Mouse (Mus musculus) ES-Bruce4 (cell line): ENCODE data around the gene Kif2c. TPM values are rescaled to one million over a fixed set of nuclear protein-coding genes. Genes with fewer than 3 reads are reported as not detected.

Experiments used
- H3K27ac ChIP-seq: 2 replicates; pipeline ENCODE4 v1.5.1; 2012; ENCODE audit warnings: low read length, inconsistent platforms; ENCODE audit not compliant: insufficient read depth
- H3K27me3 ChIP-seq: 2 replicates; pipeline ENCODE4 v1.6.1; 2012; ENCODE audit warnings: mild to moderate bottlenecking, low read length, inconsistent platforms; ENCODE audit not compliant: control insufficient read depth, poor library complexity, insufficient read depth, severe bottlenecking
- H3K36me3 ChIP-seq: 2 replicates; pipeline ENCODE4 v1.6.1; 2012; ENCODE audit warnings: inconsistent platforms, mild to moderate bottlenecking, low read length, moderate library complexity; ENCODE audit not compliant: control insufficient read depth, poor library complexity, insufficient read depth, severe bottlenecking
- H3K4me1 ChIP-seq: one replicate; pipeline ENCODE4 v1.8.1; 2011; ENCODE audit warnings: low read length; ENCODE audit not compliant: control insufficient read depth, insufficient read depth
- H3K4me3 ChIP-seq: 2 replicates; pipeline ENCODE4 v1.5.1; 2011; ENCODE audit warnings: low read depth, mild to moderate bottlenecking, low read length
- H3K9ac ChIP-seq: 2 replicates; pipeline ENCODE4 v1.6.1; 2012; ENCODE audit warnings: low read depth, mild to moderate bottlenecking, inconsistent platforms; ENCODE audit not compliant: poor library complexity, severe bottlenecking
- H3K9me3 ChIP-seq: replicated peaks from 2 replicates; pipeline ENCODE4 v1.6.1; 2012; ENCODE audit warnings: mild to moderate bottlenecking, low read length, inconsistent platforms; ENCODE audit not compliant: control insufficient read depth, poor library complexity, insufficient read depth, severe bottlenecking
- CTCF ChIP-seq: IDR thresholded peaks from one replicate; pipeline ENCODE4 v1.8.1; 2011; ENCODE audit warnings: low read depth, low read length
- EP300 ChIP-seq: IDR thresholded peaks from 2 replicates; pipeline ENCODE4 v1.6.1; 2011; ENCODE audit warnings: low read depth, low read length; ENCODE audit not compliant: insufficient read depth
- POLR2A ChIP-seq: IDR thresholded peaks from one replicate; pipeline ENCODE4 v1.8.1; 2011; ENCODE audit warnings: low read length; ENCODE audit not compliant: insufficient read depth
- polyA plus RNA-seq: library from polyadenylated mRNA; stranded (reverse); fragments of >200 nt; gene quantifications from 2 replicates; pipeline ENCODE4 v1.2.4, GENCODE M21; 2011; ENCODE audit warnings: low read depth; ENCODE audit not compliant: missing spikeins, insufficient read depth, insufficient read length

The Kif2c gene
- polyA plus RNA-seq, 1 experiment: 109 TPM

- Histone ChIP-seq H3K4me1 (peaks cover 4% of the 10 kb centered on the region), H3K36me3 (no peaks in the 10 kb centered on the region), H3K27ac (peak overlapping the region; percentile 81), H3K4me3 (no peak overlapping the region; the same call in 1 of the 2 replicates), H3K9ac (peak overlapping the region; percentile 50), H3K27me3 (no peaks in the 10 kb centered on the region), H3K9me3 (no peaks in the 10 kb centered on the region)
- TF ChIP-seq CTCF (no peak), EP300 (peak; percentile 81)
These were observed 46.4 kb downstream of the Kif2c start for GRCm38 (mm10) chr4:117136034-117136433.

DNA sequence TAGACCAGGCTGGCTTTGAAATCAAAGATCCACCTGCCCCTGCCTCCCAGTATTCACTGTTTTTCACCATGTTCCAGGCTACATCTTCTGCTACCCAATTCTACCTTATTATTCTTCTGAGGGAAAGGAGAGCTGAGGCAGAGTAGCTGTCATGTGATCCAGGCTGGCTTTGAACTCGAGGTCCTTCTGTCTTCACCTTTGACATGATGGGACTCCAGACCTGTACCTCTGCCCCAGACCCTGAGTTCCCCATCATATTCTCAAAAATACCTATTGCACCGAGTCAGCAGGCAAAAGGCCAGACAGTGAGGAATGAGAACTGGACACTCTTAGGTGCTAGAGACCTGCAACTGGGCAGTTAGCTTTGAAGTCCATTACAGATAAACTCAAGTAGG is 47.8 kb downstream of the Kif2c start:
- H3K4me3 ChIP-seq: peak overlapping the region; percentile 74
- TF ChIP-seq EP300 (no peak), CTCF (no peak), POLR2A (no peak)
- no peaks in the 10 kb centered on the region for H3K27me3 ChIP-seq
- H3K27ac ChIP-seq: peak overlapping the region; percentile 58
- H3K4me1 ChIP-seq: peaks cover 10% of the 10 kb centered on the region
- 0 out of 2 replicates have a peak overlapping the region, but pooled peaks have one; percentile 15 for H3K9ac ChIP-seq
- no peaks in the 10 kb centered on the region for H3K36me3 ChIP-seq
- H3K9me3 ChIP-seq: no peaks in the 10 kb centered on the region

DNA sequence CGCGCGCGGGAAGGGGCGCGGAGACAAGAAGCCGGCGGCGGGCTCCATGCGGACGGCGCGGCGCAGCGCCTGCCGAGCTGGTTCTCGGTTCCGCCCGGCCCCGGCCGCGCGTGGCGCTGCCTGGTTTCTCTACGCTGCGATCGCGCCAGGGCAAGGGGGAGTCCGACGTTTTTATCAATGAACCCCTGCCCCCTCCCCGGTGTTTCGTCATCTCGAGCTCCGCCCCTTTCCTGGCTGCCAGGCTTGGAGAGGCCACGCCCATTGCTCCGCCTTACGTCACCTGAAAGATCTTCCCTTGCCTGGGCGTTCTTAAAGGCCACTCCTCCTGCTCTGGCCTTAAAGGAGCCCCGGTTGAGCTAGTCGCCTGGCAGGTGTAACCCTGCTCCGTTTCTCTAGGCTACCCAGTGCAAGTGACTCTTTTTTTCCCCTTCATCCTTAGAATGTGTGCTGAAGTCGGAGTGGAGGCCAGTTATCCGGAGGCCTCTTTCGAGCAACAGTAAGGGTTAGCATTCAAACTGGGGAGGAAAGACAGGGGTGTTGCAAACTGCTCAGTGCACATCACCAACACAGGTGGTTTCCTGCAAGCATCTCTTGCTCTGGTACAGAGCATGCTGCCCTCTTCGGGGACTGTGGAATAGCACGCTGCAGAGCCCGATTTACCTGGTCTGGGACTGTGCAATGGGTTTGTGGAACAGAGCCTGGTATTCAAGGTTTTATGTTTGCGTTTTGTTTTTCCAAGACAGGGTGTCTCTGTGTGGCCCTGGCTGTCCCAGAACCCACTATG is 48.4 kb downstream of the Kif2c start, which contains the start of gene Plk3:
Gene Plk3 (minus strand): TSS at position 147 of the 784 bp plus-strand sequence.
- peak within 1 kb of the TSS; percentile 58 for H3K27ac ChIP-seq
- no peak for TF ChIP-seq CTCF
- peak; percentile 62 for TF ChIP-seq POLR2A
- H3K36me3 ChIP-seq: no peaks in the 10 kb centered on the region; the same call in 1 of the 2 replicates
- no peaks in the 10 kb centered on the region for H3K27me3 ChIP-seq
- peak within 1 kb of the TSS; percentile 91 for H3K9ac ChIP-seq
- peak within 1 kb of the TSS; percentile 87 for H3K4me3 ChIP-seq
- H3K9me3 ChIP-seq: no peaks in the 10 kb centered on the region
- H3K4me1 ChIP-seq: peaks cover 11% of the 10 kb centered on the region

GRCm38 (mm10) chr4:117133366-117133796 is 49.1 kb downstream of the Kif2c start:
- no peaks in the 10 kb centered on the region for H3K9me3 ChIP-seq
- no peaks in the 10 kb centered on the region; the same call in 1 of the 2 replicates for H3K36me3 ChIP-seq
- peak overlapping the region; percentile 91 for H3K9ac ChIP-seq
- H3K27ac ChIP-seq: no peak overlapping the region
- H3K4me3 ChIP-seq: peak overlapping the region; percentile 87
- no peaks in the 10 kb centered on the region for H3K27me3 ChIP-seq
- no peak for TF ChIP-seq EP300
- no peak for TF ChIP-seq POLR2A
- no peak for TF ChIP-seq CTCF
- peaks cover 11% of the 10 kb centered on the region for H3K4me1 ChIP-seq

- TF ChIP-seq EP300 (no peak), CTCF (no peak), POLR2A (no peak)
- Histone ChIP-seq H3K9ac (peak overlapping the region; percentile 91), H3K4me3 (peak overlapping the region; percentile 87), H3K4me1 (peaks cover 11% of the 10 kb centered on the region), H3K27me3 (no peaks in the 10 kb centered on the region), H3K9me3 (no peaks in the 10 kb centered on the region), H3K27ac (no peak overlapping the region), H3K36me3 (no peaks in the 10 kb centered on the region; the same call in 1 of the 2 replicates)
These were observed 49.7 kb downstream of the Kif2c start for GRCm38 (mm10) chr4:117132794-117133143.
